Mouse (Mus musculus) embryonic facial prominence, embryonic 14.5 days (tissue): ENCODE data around the gene Ces3a. TPM values are rescaled to one million over a fixed set of nuclear protein-coding genes. Genes with fewer than 3 reads are reported as not detected.
"Not testable (repeated sequence)": the region's sequence is repeated elsewhere in the genome, so short reads cannot be mapped to it uniquely, and the experiment has no call there.

ENCODE experiments used
- ATAC-seq: fragments of 200-750 bp; cut with Nextera tagmentation; 2 replicates; pipeline ENCODE4 v1.8.0; 2017; ENCODE audit warnings: low read depth, moderate number of reproducible peaks, moderate TSS enrichment
- DNase-seq: peaks from one replicate; pipeline ENCODE4 v3.0.0-alpha.2; 2015; ENCODE audit warnings: low spot score
- H3K27ac ChIP-seq: fragments of 300-500 bp; sonication (generic); replicated peaks from 2 replicates; pipeline ENCODE4 v1.5.1; 2014; ENCODE audit warnings: low read depth, mild to moderate bottlenecking, low read length, moderate library complexity
- H3K27me3 ChIP-seq: fragments of 300-500 bp; sonication (generic); replicated peaks from 2 replicates; pipeline ENCODE4 v1.6.1; 2014; ENCODE audit warnings: low read length; ENCODE audit not compliant: control insufficient read depth, insufficient read depth
- H3K36me3 ChIP-seq: fragments of 300-500 bp; sonication (generic); 2 replicates; pipeline ENCODE4 v1.6.1; 2014; ENCODE audit warnings: low read length, mixed read lengths; ENCODE audit not compliant: control insufficient read depth, insufficient read depth
- H3K4me1 ChIP-seq: fragments of 300-500 bp; sonication (generic); 2 replicates; pipeline ENCODE4 v1.6.1; 2014; ENCODE audit warnings: antibody characterized with exemption, low read length; ENCODE audit not compliant: control insufficient read depth, insufficient read depth
- H3K4me2 ChIP-seq: fragments of 300-500 bp; sonication (generic); 2 replicates; pipeline ENCODE4 v1.6.1; 2014; ENCODE audit warnings: low read depth, mild to moderate bottlenecking, low read length, moderate library complexity, mixed read lengths
- H3K4me3 ChIP-seq: fragments of 300-500 bp; sonication (generic); 2 replicates; pipeline ENCODE4 v1.5.1; 2014; ENCODE audit warnings: low read depth, mild to moderate bottlenecking, low read length
- H3K9ac ChIP-seq: fragments of 300-500 bp; sonication (generic); 2 replicates; pipeline ENCODE4 v1.6.1; 2014; ENCODE audit warnings: low read depth, mild to moderate bottlenecking, low read length, moderate library complexity, mixed read lengths
- H3K9me3 ChIP-seq: fragments of 300-500 bp; sonication (generic); 2 replicates; pipeline ENCODE4 v1.6.1; 2016; ENCODE audit warnings: low read length; ENCODE audit not compliant: control insufficient read depth
- WGBS: fragments of 180-500 bp; shearing (Covaris S2); extraction: QIAGEN DNeasy Blood & Tissue Kit; methylation state at CpG from one replicate; pipeline ENCODE4 v1.1.7; 2014; 5-methylcytosine and 5-hydroxymethylcytosine counted together
- polyA plus RNA-seq: library from polyadenylated mRNA; unstranded; fragments of >200 nt; fragmentation: Nextera tagmentation; extraction: Ambion mirVana; gene quantifications from 2 replicates; pipeline ENCODE4 v1.2.1, GENCODE M21; 2014

The Ces3a gene
- polyA plus RNA-seq, 1 experiment from 2014 or later: not detected

GRCm38 (mm10) chr8:105043510-105043909, 4.9 kb upstream of the Ces3a start:
- ATAC-seq: no peak
- H3K27me3 ChIP-seq: no peaks in the 10 kb centered on the region
- no peak overlapping the region for H3K9ac ChIP-seq
- H3K4me1 ChIP-seq: no peaks in the 10 kb centered on the region
- H3K9me3 ChIP-seq: no peaks in the 10 kb centered on the region
- H3K27ac ChIP-seq: no peak overlapping the region
- 38% methylated on average over 1 of the region's 1 CpGs for WGBS
- no peak overlapping the region for H3K4me3 ChIP-seq
- DNase-seq: no peak
- H3K4me2 ChIP-seq: no peak overlapping the region
- H3K36me3 ChIP-seq: no peaks in the 10 kb centered on the region

- ATAC-seq: no peak
Measured at GRCm38 (mm10) chr8:105045824-105046401, 2.5 kb upstream of the Ces3a start.

GRCm38 (mm10) chr8:105056211-105056610, 7.8 kb downstream of the Ces3a start:
- no peaks in the 10 kb centered on the region for H3K36me3 ChIP-seq
- ATAC-seq (no peak), DNase-seq (no peak)
- H3K4me3 ChIP-seq: no peak overlapping the region
- no peaks in the 10 kb centered on the region for H3K27me3 ChIP-seq
- H3K9me3 ChIP-seq: no peaks in the 10 kb centered on the region
- no peak overlapping the region for H3K27ac ChIP-seq
- WGBS: 83% methylated on average over 4 of the region's 4 CpGs
- H3K9ac ChIP-seq: no peak overlapping the region
- H3K4me1 ChIP-seq: no peaks in the 10 kb centered on the region
- H3K4me2 ChIP-seq: no peak overlapping the region

More at GRCm38 (mm10) chr8:105045824-105046401, 2.5 kb upstream of the Ces3a start:
- H3K27ac ChIP-seq: no peak overlapping the region
- no peaks in the 10 kb centered on the region for H3K9me3 ChIP-seq
- H3K4me1 ChIP-seq: no peaks in the 10 kb centered on the region
- 89% methylated on average over 3 of the region's 3 CpGs for WGBS
- H3K9ac ChIP-seq: no peak overlapping the region
- no peak for DNase-seq
- no peaks in the 10 kb centered on the region for H3K27me3 ChIP-seq
- no peaks in the 10 kb centered on the region for H3K36me3 ChIP-seq
- no peak overlapping the region for H3K4me3 ChIP-seq
- no peak overlapping the region for H3K4me2 ChIP-seq

- H3K4me3 ChIP-seq: no peak overlapping the region
- peaks cover 6% of the 10 kb centered on the region; the same call in 1 of the 2 replicates for H3K9me3 ChIP-seq
- DNase-seq: no peak
- H3K36me3 ChIP-seq: no peaks in the 10 kb centered on the region
- H3K27ac ChIP-seq: no peak overlapping the region
- H3K4me2 ChIP-seq: no peak overlapping the region
- H3K27me3 ChIP-seq: no peaks in the 10 kb centered on the region
- H3K9ac ChIP-seq: no peak overlapping the region
- ATAC-seq: no peak
- H3K4me1 ChIP-seq: no peaks in the 10 kb centered on the region
Measured at GRCm38 (mm10) chr8:105060056-105060455, 11.7 kb downstream of the Ces3a start.

- Histone ChIP-seq H3K9me3 (peaks cover 6% of the 10 kb centered on the region; the same call in 1 of the 2 replicates), H3K4me3 (no peak overlapping the region), H3K4me2 (no peak overlapping the region), H3K4me1 (no peaks in the 10 kb centered on the region), H3K27ac (no peak overlapping the region), H3K27me3 (no peaks in the 10 kb centered on the region), H3K9ac (no peak overlapping the region), H3K36me3 (no peaks in the 10 kb centered on the region)
- peak; percentile 51 for DNase-seq
- 0% methylated on average over 1 of the region's 1 CpGs for WGBS
- ATAC-seq: no peak
Measured at GRCm38 (mm10) chr8:105066761-105067160, 18.4 kb downstream of the Ces3a start.

- not testable (repeated sequence) for H3K27me3 ChIP-seq, ATAC-seq, H3K9ac ChIP-seq, H3K27ac ChIP-seq, H3K4me1 ChIP-seq, DNase-seq, H3K4me2 ChIP-seq, H3K36me3 ChIP-seq, H3K9me3 ChIP-seq, H3K4me3 ChIP-seq
- WGBS: 76% methylated on average over 7 of the region's 7 CpGs
Measured at GRCm38 (mm10) chr8:105067905-105068304, 19.5 kb downstream of the Ces3a start.

GRCm38 (mm10) chr8:105068971-105069370, 20.6 kb downstream of the Ces3a start:
- ATAC-seq: no peak
- H3K4me3 ChIP-seq: no peak overlapping the region

GRCm38 (mm10) chr8:105076601-105077000, 28.2 kb downstream of the Ces3a start:
- DNase-seq: no peak
- Histone ChIP-seq H3K9me3 (no peaks in the 10 kb centered on the region), H3K27me3 (no peaks in the 10 kb centered on the region), H3K36me3 (no peaks in the 10 kb centered on the region), H3K4me1 (no peaks in the 10 kb centered on the region), H3K4me2 (no peak overlapping the region), H3K4me3 (no peak overlapping the region), H3K9ac (no peak overlapping the region), H3K27ac (no peak overlapping the region)
- no peak for ATAC-seq
- 93% methylated on average over 4 of the region's 4 CpGs for whole genome bisulfite sequencing

More at GRCm38 (mm10) chr8:105068971-105069370, 20.6 kb downstream of the Ces3a start:
- H3K36me3 ChIP-seq: no peaks in the 10 kb centered on the region
- DNase-seq: no peak
- H3K27me3 ChIP-seq: no peaks in the 10 kb centered on the region
- H3K4me1 ChIP-seq: no peaks in the 10 kb centered on the region
- H3K4me2 ChIP-seq: no peak overlapping the region
- no peaks in the 10 kb centered on the region for H3K9me3 ChIP-seq
- H3K9ac ChIP-seq: no peak overlapping the region
- H3K27ac ChIP-seq: no peak overlapping the region

GRCm38 (mm10) chr8:105077071-105077470, 28.7 kb downstream of the Ces3a start:
- Histone ChIP-seq H3K36me3 (no peaks in the 10 kb centered on the region), H3K9ac (no peak overlapping the region), H3K4me3 (no peak overlapping the region), H3K27me3 (no peaks in the 10 kb centered on the region), H3K9me3 (no peaks in the 10 kb centered on the region), H3K4me1 (no peaks in the 10 kb centered on the region), H3K4me2 (no peak overlapping the region), H3K27ac (no peak overlapping the region)
- no peak for DNase-seq
- WGBS: 68% methylated on average over 6 of the region's 6 CpGs
- ATAC-seq: no peak
